Mouse (Mus musculus) forelimb bud, embryonic 11.5 days (tissue): ENCODE measurements at regions not wholly inside any gene's neighbourhood (a gene's known extent, or its start where the extent isn't known, plus 50 kb on each side); places are given as distances from the start of the nearest gene placed in this dataset.
A peak's percentile ranks its signal among the peaks of the same experiment; 100 is the strongest.

Experiments
- DNase-seq: peaks from one replicate; pipeline ENCODE4 v3.0.0-alpha.2; 2012; ENCODE audit warnings: low read depth, low spot score

GRCm38 (mm10) chr10:119055199-119055785 lies 184.6 kb downstream of the Cand1 start:
- peak; percentile 43 for DNase-seq

- DNase-seq, result no peak
Observed at GRCm38 (mm10) chr10:119054191-119055175, 184.5 kb upstream of the Dyrk2 start.

GRCm38 (mm10) chr10:119052441-119053041 lies 182.5 kb upstream of the Dyrk2 start:
- DNase-seq, result no peak

- DNase-seq, result no peak
Observed at GRCm38 (mm10) chr10:119051598-119051997, 181.6 kb upstream of the Dyrk2 start.

- no peak for DNase-seq
Observed at GRCm38 (mm10) chr10:119050017-119050685, 180.1 kb upstream of the Dyrk2 start.

GRCm38 (mm10) chr10:119048643-119049420 lies 178.8 kb upstream of the Dyrk2 start:
- DNase-seq, result no peak

GRCm38 (mm10) chr10:119045059-119045458 lies 175.1 kb upstream of the Dyrk2 start:
- no peak for DNase-seq

- no peak for DNase-seq
Observed at GRCm38 (mm10) chr10:119043069-119043468, 173.1 kb upstream of the Dyrk2 start.

- no peak for DNase-seq
Observed at GRCm38 (mm10) chr10:119040205-119040604, 170.2 kb upstream of the Dyrk2 start.

GRCm38 (mm10) chr10:119039732-119040131 lies 169.7 kb upstream of the Dyrk2 start:
- DNase-seq, result no peak

- no peak for DNase-seq
Observed at GRCm38 (mm10) chr10:119038991-119039390, 169.0 kb upstream of the Dyrk2 start.

- DNase-seq, result no peak
Observed at GRCm38 (mm10) chr10:119037781-119038180, 167.8 kb upstream of the Dyrk2 start.

GRCm38 (mm10) chr10:119035863-119036262 lies 165.9 kb upstream of the Dyrk2 start:
- DNase-seq, result no peak

GRCm38 (mm10) chr10:119034396-119034795 lies 164.4 kb upstream of the Dyrk2 start:
- DNase-seq, result no peak

GRCm38 (mm10) chr10:119031282-119032275 lies 161.6 kb upstream of the Dyrk2 start:
- DNase-seq, result no peak

- DNase-seq, result no peak
Observed at GRCm38 (mm10) chr10:119028480-119029137, 158.6 kb upstream of the Dyrk2 start.

- DNase-seq, result no peak
Observed at GRCm38 (mm10) chr10:119027241-119027901, 157.4 kb upstream of the Dyrk2 start.

- no peak for DNase-seq
Observed at GRCm38 (mm10) chr10:119026291-119026690, 156.3 kb upstream of the Dyrk2 start.

- no peak for DNase-seq
Observed at GRCm38 (mm10) chr10:119024425-119024824, 154.4 kb upstream of the Dyrk2 start.
